Mouse (Mus musculus) heart, postnatal 10 days (tissue): ENCODE measurements around the gene Heyl. TPM values are rescaled to one million over a fixed set of nuclear protein-coding genes. Genes with fewer than 3 reads are reported as not detected.
"Not testable (repeated sequence)": the region's sequence is repeated elsewhere in the genome, so short reads cannot be mapped to it uniquely, and the experiment has no call there.

ENCODE experiments used
- DNase-seq, 2 experiments: peaks; one replicate each; pipeline ENCODE4 v3.0.0; 2021
- intact Hi-C: fragments of 180-260 bp; cut with DNase I; formaldehyde crosslinking; loops from one replicate; pipeline ENCODE4 v1.15.1; 2025
- total RNA-seq, 2 experiments: library from RNA; stranded (reverse); gene quantifications; 2 replicates each; pipeline ENCODE4 v1.2.3; 2021

Heyl gene
- total RNA-seq, 2 experiments from 2014 or later, result 31.6 to 34.3 TPM

DNA sequence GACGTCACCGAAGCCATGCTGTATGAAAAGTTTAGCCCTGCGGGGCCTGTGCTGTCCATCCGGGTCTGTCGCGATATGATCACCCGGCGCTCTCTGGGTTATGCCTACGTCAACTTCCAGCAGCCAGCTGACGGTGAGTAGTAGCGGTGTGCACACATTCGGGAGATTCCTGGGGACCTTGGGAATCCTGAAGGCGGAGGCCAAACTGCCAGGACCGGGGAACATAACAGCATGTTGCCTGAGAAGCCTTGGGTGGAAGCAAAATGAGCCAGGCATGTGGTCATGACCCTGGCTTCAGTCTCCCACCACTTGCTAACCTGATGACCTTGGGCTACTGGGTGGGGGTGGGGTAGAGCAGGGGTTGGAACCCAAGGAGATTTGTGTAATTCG lies 50.3 kb downstream of the Heyl start:
- intact Hi-C loops, result not testable (repeated sequence)
- DNase-seq, result peak; percentile 56 to 66

DNA sequence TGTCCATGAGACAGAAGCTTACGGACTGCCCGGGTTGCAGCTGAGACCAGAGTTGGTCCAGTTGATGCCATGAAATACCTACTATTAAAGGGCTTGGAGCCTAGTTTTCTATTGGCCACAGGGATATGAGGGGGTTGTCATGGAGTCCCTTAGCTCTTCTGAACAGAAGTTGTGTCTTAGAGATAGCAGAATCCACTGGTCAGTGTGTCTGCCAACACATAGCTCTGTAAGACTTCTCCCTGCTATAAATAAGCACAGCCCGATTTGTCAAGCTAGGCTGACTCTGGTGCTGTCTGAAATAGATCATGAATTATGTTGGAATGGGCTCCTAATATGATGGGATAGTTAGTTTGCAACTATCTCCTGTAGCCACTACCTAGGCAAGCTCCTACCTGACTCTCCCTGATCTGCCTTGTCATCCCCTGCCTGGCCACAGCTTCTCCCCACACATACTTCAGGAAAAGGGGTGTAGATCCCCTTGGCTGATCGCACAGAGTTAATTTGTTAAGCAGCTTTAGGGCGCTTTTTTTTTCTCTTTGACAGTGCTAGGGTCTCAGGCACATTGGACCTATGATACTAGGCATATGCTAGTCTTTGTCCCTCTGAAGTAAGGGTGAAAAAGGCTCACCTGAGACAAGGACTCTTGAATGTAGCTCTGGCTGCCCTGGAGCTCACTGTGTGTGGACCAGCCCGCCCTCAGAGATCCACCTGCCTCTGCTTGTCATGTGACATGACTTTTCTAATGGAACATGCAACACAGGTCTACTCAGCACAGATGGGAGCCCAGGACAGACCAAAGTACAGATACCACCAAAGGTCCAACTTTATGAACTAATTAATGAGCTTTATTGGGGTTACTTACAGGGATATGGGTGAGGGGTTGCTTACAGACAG lies 51.6 kb downstream of the Heyl start:
- intact Hi-C loops, result no loop called here

DNA sequence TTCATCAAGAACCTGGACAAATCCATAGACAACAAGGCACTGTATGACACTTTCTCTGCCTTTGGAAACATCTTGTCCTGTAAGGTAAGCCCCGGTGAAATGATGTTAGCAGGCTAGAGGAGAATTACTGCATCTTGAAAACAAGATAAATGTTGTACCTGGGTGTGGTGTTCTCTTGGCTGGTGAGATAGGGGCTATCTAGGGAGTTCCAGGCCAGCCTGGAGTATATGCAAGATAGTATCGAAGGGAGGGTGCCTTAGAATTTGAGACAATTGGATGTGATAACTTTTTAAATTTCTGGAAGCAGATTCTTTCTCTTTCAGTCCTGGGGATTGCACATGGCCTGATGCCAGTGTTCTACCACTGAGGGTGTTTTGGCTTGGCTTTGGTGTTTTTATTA lies 53.4 kb downstream of the Heyl start:
- DNase-seq, result no peak
- intact Hi-C loops, result no loop called here

More for the DNA sequence above, 51.6 kb downstream of the Heyl start:
- peak in 1 of 2 experiments; percentile 43 for DNase-seq

DNA sequence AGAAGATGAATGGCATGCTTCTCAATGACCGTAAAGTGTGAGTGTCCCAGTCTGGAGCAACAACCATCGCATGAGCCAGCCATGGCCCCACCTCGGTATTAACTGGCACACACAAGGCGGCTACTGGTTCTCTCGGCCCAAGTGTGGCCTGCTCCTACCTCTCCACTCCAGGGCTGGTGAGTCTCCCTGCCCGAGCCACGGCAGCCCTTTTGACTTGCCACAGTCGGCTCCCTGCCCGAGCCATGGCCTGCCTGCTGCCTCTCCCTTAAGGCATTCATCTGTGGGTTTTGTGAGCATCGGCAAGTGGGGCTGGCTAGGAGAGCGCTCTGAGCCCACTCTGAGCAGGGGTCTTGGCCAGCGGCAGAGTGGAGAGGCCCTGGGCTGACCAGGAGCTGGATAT lies 55.7 kb downstream of the Heyl start:
- intact Hi-C loops, result no loop called here
- DNase-seq, result no peak

DNA sequence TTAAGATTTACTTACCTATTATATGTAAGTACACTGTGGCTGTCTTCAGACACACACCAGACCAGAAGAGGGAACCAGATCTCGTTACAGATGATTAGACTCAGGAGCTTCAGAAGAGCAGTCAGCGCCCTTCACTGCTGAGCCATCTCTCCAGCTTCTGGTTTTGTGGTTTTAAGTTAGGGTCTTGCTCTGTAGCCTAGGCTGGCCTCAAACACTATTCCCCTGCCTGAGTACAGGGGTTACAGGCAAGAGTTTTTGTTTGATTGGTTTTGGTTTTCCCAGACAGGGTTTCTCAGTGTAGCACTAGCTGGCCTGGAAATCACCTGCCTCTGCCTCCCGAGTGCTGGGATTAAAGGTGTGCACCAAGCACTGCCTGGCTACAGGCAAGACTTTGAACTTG lies 59.0 kb downstream of the Heyl start:
- DNase-seq, result no peak
- intact Hi-C loops, result no loop called here

DNA sequence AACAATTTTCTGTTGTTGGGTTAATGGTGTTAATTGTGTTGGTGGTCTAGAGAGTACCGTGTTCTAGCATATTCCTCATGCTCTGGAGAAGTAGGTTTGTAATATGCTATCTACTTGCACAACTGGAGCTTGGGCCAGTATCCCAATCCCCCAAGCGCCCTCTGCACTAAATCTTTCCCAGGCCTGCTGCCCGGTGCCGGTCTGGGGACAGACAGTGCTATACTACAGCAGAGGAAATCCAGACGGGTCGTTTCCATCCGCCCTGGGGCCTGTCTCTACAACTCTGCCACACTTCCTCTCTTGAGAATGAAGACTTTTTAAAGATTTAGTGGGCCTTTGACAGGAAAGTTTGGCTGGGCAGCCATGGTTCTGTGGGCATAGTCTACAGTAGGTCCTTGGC lies 59.6 kb downstream of the Heyl start:
- intact Hi-C loops, result no loop called here

DNA sequence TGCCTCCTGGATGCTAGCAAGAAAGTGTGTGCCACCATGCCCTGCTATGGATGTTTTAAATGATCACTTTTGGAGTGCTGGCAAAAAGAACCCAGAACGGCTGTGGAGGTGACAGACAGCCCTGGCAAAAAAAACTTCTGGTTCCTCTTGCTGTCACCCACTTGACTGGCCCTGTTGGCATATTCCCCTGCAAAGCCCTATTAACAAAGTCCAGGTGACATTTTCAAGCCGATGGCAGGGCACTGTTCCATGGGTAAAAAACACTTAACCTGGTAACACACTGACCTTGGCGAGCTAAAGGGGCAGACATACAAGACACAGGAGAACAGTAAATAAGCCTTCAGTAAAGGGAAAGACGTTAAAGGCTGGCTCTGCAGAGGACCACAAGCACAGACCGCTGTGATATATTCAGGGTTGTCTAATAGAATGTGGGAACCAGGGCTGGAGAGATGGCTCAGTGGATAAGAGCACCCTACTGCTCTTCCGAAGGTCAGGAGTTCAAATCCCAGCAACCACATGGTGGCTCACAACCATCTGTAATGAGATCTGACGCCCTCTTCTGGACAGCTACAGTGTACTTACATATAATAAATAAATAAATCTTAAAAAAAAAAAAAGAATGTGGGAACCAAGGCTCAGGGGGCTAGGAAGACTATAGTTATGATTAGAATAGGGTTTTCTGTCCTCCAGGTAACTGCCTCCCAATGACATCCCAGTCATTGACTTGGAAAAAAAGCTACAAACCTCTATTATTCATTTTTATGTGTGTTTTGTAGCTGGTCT lies 60.5 kb downstream of the Heyl start:
- intact Hi-C loops, result no loop called here
- DNase-seq, result no peak

More for the DNA sequence above, 59.6 kb downstream of the Heyl start:
- DNase-seq, result no peak

DNA sequence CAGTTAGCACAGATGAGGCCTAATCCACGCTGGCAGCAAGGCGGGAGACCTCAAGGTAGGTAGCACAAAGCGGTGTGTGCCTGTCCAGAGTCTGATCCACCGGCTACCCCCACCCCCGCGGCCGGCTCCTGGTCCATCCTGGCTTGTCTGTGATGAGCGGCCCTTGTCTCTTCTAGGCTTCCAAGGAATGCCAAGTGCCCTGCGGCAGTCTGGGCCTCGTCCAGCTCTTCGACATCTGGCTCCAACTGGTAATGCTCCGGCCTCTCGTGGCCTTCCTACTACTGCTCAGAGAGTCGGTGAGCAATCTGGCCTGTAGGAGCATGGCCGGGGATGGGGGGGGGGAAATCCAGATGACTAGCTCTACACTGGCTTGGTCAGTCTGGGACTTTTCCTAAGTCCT lies 61.7 kb downstream of the Heyl start:
- intact Hi-C loops, DNase-seq: not testable (repeated sequence)

DNA sequence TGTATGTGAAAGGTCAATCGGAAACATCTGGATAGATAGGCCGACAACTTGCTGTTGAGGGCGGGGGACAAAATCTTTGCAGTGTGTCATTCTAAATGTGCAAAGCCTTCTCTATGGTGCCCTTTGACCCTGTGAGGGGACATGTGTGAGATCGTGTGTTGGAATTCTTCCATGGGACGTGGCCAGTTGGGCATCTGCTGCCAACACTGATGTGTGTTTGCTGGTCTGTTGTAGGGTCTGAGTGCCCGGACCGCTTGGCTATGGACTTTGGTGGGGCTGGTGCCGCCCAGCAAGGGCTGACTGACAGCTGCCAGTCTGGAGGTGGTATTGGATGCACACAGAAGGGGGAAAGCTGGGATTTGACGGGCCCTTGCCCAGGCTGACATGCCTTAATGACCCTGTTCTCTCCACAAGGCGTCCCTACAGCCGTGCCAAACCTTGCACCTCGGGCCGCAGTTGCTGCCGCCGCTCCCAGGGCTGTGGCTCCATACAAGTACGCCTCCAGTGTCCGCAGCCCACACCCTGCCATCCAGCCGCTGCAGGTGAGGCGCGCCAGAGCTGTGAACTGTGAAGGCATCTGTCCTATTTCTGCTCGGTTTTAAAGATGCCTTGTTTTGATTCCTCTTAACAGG lies 62.3 kb downstream of the Heyl start:
- DNase-seq, result no peak
- intact Hi-C loops, result no loop called here

DNA sequence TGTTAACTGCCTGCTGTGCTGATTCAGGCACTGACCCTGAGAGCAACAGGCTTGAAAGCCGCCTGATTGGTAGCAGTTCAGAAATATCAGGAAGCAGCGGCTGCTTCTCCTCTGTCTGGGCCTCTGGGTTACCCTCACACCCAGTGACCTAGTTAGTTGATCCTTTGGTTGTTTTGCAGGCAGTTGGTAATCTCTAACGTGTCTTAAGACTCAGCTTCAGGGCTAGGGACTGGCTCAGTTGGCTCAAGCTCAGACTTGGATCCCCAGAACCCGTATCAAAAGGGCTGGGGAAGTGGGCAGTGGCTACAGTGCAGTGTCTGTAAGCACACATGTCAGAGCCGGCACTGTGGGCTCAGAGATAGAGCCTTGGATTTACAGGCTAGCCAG lies 62.8 kb downstream of the Heyl start:
- intact Hi-C loops, result no loop called here
- DNase-seq, result no peak

DNA sequence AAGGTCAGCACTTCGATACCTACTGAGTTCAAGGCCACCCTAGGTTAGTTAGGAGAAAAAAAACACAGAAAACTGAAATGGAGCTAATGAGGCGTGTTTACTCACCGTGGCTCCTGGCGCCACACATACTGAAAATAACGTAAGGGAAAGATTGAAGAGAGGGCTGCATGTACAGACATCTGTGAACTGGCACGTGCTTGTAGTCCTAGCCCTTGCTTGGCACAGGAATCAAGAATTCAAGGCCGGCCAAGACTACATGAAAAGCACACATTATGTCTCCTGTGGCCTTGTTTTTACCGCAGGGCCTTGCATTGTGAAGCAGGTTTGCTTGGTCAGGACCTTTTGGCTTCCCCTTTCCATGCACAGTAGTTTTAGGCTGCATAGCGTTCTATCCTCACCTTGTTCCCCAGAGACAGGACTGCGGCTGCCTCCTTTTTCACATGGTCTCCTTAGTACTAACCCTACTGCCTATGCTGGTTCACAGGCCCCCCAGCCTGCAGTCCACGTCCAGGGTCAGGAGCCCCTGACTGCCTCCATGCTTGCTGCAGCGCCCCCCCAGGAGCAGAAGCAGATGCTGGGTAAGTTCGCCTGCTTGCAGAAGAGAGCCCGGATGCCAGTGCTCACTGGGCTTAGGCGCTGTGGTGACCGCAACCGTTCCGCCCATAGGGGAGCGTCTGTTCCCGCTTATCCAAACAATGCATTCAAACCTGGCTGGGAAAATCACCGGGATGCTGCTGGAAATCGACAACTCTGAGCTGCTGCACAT lies 64.0 kb downstream of the Heyl start:
- no peak for DNase-seq
- intact Hi-C loops, result no loop called here

DNA sequence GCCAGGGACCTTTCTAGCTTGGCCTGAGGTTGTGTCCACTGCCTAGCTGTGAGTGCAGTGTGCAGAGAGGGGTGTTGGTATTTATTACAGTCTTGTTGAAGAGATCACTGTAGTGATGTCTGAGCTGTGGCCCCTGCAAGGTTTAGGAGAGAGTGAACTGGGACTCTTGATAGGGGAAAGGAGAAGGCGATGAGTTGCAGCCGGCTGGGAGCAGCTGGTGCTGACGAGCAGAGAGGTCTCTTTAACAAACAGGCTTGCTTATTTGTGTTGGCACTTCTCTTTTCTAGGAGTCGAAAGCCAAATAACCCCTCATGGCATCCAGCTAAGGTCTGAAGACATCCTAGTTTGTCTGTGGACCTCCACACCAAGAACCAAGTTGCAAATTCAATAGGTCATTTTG lies 64.9 kb downstream of the Heyl start:
- intact Hi-C loops, result no loop called here
- peak; percentile 46 to 65 for DNase-seq

DNA sequence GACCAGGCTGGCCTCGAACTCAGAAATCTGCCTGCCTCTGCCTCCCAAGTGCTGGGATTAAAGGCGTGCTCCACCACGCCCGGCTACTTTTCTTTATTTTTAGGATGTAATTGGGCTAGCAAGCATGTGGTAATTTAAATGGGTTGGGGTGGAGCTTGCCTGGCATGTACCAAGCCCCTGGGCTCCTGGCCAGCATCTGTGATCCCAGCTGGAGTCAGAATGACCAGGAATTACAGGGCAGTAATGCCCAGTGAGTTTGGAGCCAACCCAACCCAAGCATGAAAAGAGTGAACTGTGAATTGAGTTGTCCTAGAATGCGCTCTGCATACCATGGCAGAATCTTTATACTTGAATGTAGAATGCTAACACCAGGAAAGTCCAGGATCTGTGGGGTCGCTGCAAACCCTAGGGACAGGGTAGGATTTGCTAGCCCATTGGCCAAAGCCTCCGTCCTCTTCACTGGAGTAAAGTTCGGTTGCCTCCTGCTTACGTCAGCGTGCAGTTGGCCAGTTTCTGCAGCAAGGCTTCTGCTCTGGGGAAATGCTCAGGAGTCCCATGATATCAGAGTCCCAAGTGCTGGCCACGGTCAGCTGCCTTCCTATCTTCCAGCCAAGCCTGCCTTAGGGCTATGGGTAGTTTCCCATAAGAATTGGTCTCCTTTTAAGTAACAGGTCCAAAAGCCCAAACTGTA lies 65.8 kb downstream of the Heyl start:
- DNase-seq, result peak; percentile 84 to 85
- intact Hi-C loops, result no loop called here

Other genes with a start within 250 kb of the Heyl start
- gene Mycl, start 237.9 kb upstream of the Heyl start, total RNA-seq, result under 1 TPM; 0.22 to 0.84 TPM
- 1 to 10 TPM; 7.7 to 8.3 TPM for gene Trit1, start 217.0 kb upstream of the Heyl start, total RNA-seq
- gene Bmp8b, start 128.4 kb upstream of the Heyl start, total RNA-seq, result not detected
- not detected for gene Oxct2b, start 117.3 kb upstream of the Heyl start, total RNA-seq
- gene Ppie, start 93.6 kb upstream of the Heyl start, total RNA-seq, result 10 to 100 TPM; 28.4 to 29.2 TPM
- under 1 TPM; 0.40 to 0.89 TPM for gene Hpcal4, start 50.3 kb upstream of the Heyl start, total RNA-seq
- gene Nt5c1a, start 32.1 kb upstream of the Heyl start, total RNA-seq, result 10 to 100 TPM; 33.4 to 35.0 TPM
- gene Pabpc4, start 28.8 kb downstream of the Heyl start, total RNA-seq, result 100 to 1,000 TPM; 259 to 282 TPM
- gene Oxct2a, start 90.1 kb downstream of the Heyl start, total RNA-seq, result not detected
- gene Bmp8a, start 109.7 kb downstream of the Heyl start, total RNA-seq, result under 1 TPM in 1 of 2 experiments, not detected in 1; 0.17 TPM